Mouse (Mus musculus) intestine, embryonic 15.5 days (tissue): Measurements from ENCODE around the gene Smim11. TPM values are rescaled to one million over a fixed set of nuclear protein-coding genes. Genes with fewer than 3 reads are reported as not detected.
A peak's percentile ranks its signal among the peaks of the same experiment; 100 is the strongest.

Experiments used
- ATAC-seq: fragments of 200-750 bp; cut with Nextera tagmentation; 2 replicates; pipeline ENCODE4 v1.8.0; 2017; ENCODE audit warnings: moderate TSS enrichment, moderate library complexity
- H3K27ac ChIP-seq: fragments of 300-500 bp; sonication (generic); 2 replicates; pipeline ENCODE4 v1.5.1; 2015; ENCODE audit warnings: mild to moderate bottlenecking, inconsistent platforms
- H3K27me3 ChIP-seq: fragments of 300-500 bp; sonication (generic); replicated peaks from 2 replicates; pipeline ENCODE4 v1.6.1; 2015; ENCODE audit warnings: inconsistent platforms
- H3K36me3 ChIP-seq: fragments of 300-500 bp; sonication (generic); 2 replicates; pipeline ENCODE4 v1.6.1; 2015; ENCODE audit warnings: inconsistent platforms
- H3K4me1 ChIP-seq: fragments of 300-500 bp; sonication (generic); replicated peaks from 2 replicates; pipeline ENCODE4 v1.6.1; 2015; ENCODE audit warnings: inconsistent platforms
- H3K4me2 ChIP-seq: fragments of 300-500 bp; sonication (generic); replicated peaks from 2 replicates; pipeline ENCODE4 v1.6.1; 2015; ENCODE audit warnings: mild to moderate bottlenecking, inconsistent platforms
- H3K4me3 ChIP-seq: fragments of 300-500 bp; sonication (generic); replicated peaks from 2 replicates; pipeline ENCODE4 v1.5.1; 2015; ENCODE audit warnings: inconsistent platforms
- H3K9ac ChIP-seq: fragments of 300-500 bp; sonication (generic); 2 replicates; pipeline ENCODE4 v1.6.1; 2015; ENCODE audit warnings: inconsistent platforms
- H3K9me3 ChIP-seq: fragments of 300-500 bp; sonication (generic); 2 replicates; pipeline ENCODE4 v1.6.1; 2016; ENCODE audit warnings: inconsistent platforms
- WGBS: fragments of 180-500 bp; shearing (Covaris S2); methylation state at CpG from one replicate; pipeline ENCODE4 v1.1.7; 2015; 5-methylcytosine and 5-hydroxymethylcytosine counted together
- polyA plus RNA-seq: library from polyadenylated mRNA; unstranded; fragments of >200 nt; fragmentation: Nextera tagmentation; extraction: Ambion mirVana; gene quantifications from 2 replicates; pipeline ENCODE4 v1.2.1, GENCODE M21; 2015

The Smim11 gene
- polyA plus RNA-seq, 1 experiment from 2014 or later = 128 TPM

- Histone ChIP-seq H3K27ac (no peak overlapping the region), H3K36me3 (no peaks in the 10 kb centered on the region), H3K27me3 (no peaks in the 10 kb centered on the region), H3K4me3 (no peak overlapping the region), H3K9ac (no peak overlapping the region), H3K9me3 (no peaks in the 10 kb centered on the region), H3K4me2 (no peak overlapping the region), H3K4me1 (peaks cover 11% of the 10 kb centered on the region; the same call in 1 of the 2 replicates)
- ATAC-seq = no peak
- 68% methylated on average over 5 of the region's 5 CpGs for WGBS
Measured at GRCm38 (mm10) chr16:92355366-92355765, 54.3 kb downstream of the Smim11 start.

GRCm38 (mm10) chr16:92355982-92356381, 54.9 kb downstream of the Smim11 start:
- Histone ChIP-seq H3K36me3 (no peaks in the 10 kb centered on the region), H3K4me1 (peaks cover 11% of the 10 kb centered on the region; the same call in 1 of the 2 replicates), H3K9ac (no peak overlapping the region), H3K27me3 (no peaks in the 10 kb centered on the region), H3K4me2 (no peak overlapping the region), H3K4me3 (no peak overlapping the region), H3K27ac (no peak overlapping the region), H3K9me3 (no peaks in the 10 kb centered on the region)
- ATAC-seq = no peak
- 66% methylated on average over 11 of the region's 11 CpGs for WGBS

- ATAC-seq = peak; percentile 59; the same call in 1 of the 2 replicates
- H3K4me3 ChIP-seq = no peak overlapping the region
- H3K27me3 ChIP-seq = no peaks in the 10 kb centered on the region
- no peak overlapping the region for H3K4me2 ChIP-seq
- no peaks in the 10 kb centered on the region for H3K36me3 ChIP-seq
- H3K27ac ChIP-seq = no peak overlapping the region
- 71% methylated on average over 9 of the region's 9 CpGs for WGBS
- H3K9me3 ChIP-seq = no peaks in the 10 kb centered on the region
- H3K9ac ChIP-seq = no peak overlapping the region
- peaks cover 11% of the 10 kb centered on the region; the same call in 1 of the 2 replicates for H3K4me1 ChIP-seq
Measured at GRCm38 (mm10) chr16:92357023-92357422, 55.9 kb downstream of the Smim11 start.

- 80% methylated on average over 10 of the region's 10 CpGs for WGBS
- H3K4me2 ChIP-seq = no peak overlapping the region
Measured at GRCm38 (mm10) chr16:92357566-92357965, 56.5 kb downstream of the Smim11 start.

GRCm38 (mm10) chr16:92358734-92359133, 57.6 kb downstream of the Smim11 start:
- H3K9me3 ChIP-seq = no peaks in the 10 kb centered on the region
- H3K4me2 ChIP-seq = 0 out of 2 replicates have a peak overlapping the region, but pooled peaks have one; percentile 22
- no peak overlapping the region for H3K27ac ChIP-seq
- ATAC-seq = no peak
- 33% methylated on average over 9 of the region's 9 CpGs for WGBS
- H3K4me3 ChIP-seq = no peak overlapping the region
- no peaks in the 10 kb centered on the region for H3K36me3 ChIP-seq
- peaks cover 11% of the 10 kb centered on the region; the same call in 1 of the 2 replicates for H3K4me1 ChIP-seq
- no peak overlapping the region for H3K9ac ChIP-seq
- H3K27me3 ChIP-seq = no peaks in the 10 kb centered on the region

More at GRCm38 (mm10) chr16:92357566-92357965, 56.5 kb downstream of the Smim11 start:
- Histone ChIP-seq H3K4me1 (peaks cover 11% of the 10 kb centered on the region; the same call in 1 of the 2 replicates), H3K4me3 (no peak overlapping the region), H3K36me3 (no peaks in the 10 kb centered on the region), H3K9me3 (no peaks in the 10 kb centered on the region), H3K27me3 (no peaks in the 10 kb centered on the region), H3K27ac (no peak overlapping the region), H3K9ac (no peak overlapping the region)
- no peak for ATAC-seq

GRCm38 (mm10) chr16:92359229-92359628, 58.1 kb downstream of the Smim11 start, which contains the start of gene Kcne1:
Gene Kcne1 (minus strand): TSS chr16:92359468.
- Histone ChIP-seq H3K4me1 (peaks cover 11% of the 10 kb centered on the region; the same call in 1 of the 2 replicates), H3K9me3 (no peaks in the 10 kb centered on the region), H3K4me3 (no peak within 1 kb of the TSS), H3K36me3 (no peaks in the 10 kb centered on the region), H3K27me3 (no peaks in the 10 kb centered on the region), H3K27ac (no peak within 1 kb of the TSS), H3K4me2 (0 out of 2 replicates have a peak within 1 kb of the TSS, but pooled peaks have one; percentile 22), H3K9ac (no peak within 1 kb of the TSS)
- no peak; the same call in 1 of the 2 replicates for ATAC-seq
- 36% methylated on average over 9 of the region's 9 CpGs for WGBS

GRCm38 (mm10) chr16:92360711-92361110, 59.6 kb downstream of the Smim11 start:
- Histone ChIP-seq H3K9me3 (no peaks in the 10 kb centered on the region), H3K4me2 (no peak overlapping the region), H3K9ac (no peak overlapping the region), H3K36me3 (no peaks in the 10 kb centered on the region), H3K4me3 (no peak overlapping the region), H3K27ac (no peak overlapping the region), H3K27me3 (no peaks in the 10 kb centered on the region), H3K4me1 (peaks cover 9% of the 10 kb centered on the region; the same call in 1 of the 2 replicates)
- WGBS = 49% methylated on average over 7 of the region's 7 CpGs
- no peak for ATAC-seq

Other genes with a start within 250 kb of the Smim11 start
- 105 and 107 TPM in 2 replicates for gene Mrps6, start 243.0 kb upstream of the Smim11 start, polyA plus RNA-seq
- gene Gm49711, start 243.0 kb upstream of the Smim11 start, polyA plus RNA-seq = not detected in 2 replicates
- gene Slc5a3, start 243.0 kb upstream of the Smim11 start, polyA plus RNA-seq = 4.4 and 4.6 TPM in 2 replicates
- gene Kcne2, start 8.9 kb upstream of the Smim11 start, polyA plus RNA-seq = 0.37 TPM in 1 of 2 replicates, not detected in the other
- not detected in 2 replicates for gene Fam243, start 20.2 kb downstream of the Smim11 start, polyA plus RNA-seq
- gene Kcne1, start 58.2 kb downstream of the Smim11 start, polyA plus RNA-seq = 0.25 TPM in 1 of 2 replicates, not detected in the other
- gene Rcan1, start 169.6 kb downstream of the Smim11 start, polyA plus RNA-seq = 23.5 and 24.0 TPM in 2 replicates
- 80.6 and 81.8 TPM in 2 replicates for gene Clic6, start 184.4 kb downstream of the Smim11 start, polyA plus RNA-seq